Mouse (Mus musculus) liver, embryonic 12.5 days (tissue): ENCODE measurements around the gene Arhgap35. TPM values are rescaled to one million over a fixed set of nuclear protein-coding genes. Genes with fewer than 3 reads are reported as not detected.

Experiments
- ATAC-seq: fragments of 200-750 bp; cut with Nextera tagmentation; 2 replicates; pipeline ENCODE4 v1.8.0; 2017; ENCODE audit warnings: moderate number of reproducible peaks, mild to moderate bottlenecking, moderate library complexity
- H3K27ac ChIP-seq: fragments of 300-500 bp; sonication (generic); 2 replicates; pipeline ENCODE4 v1.5.1; 2016; ENCODE audit warnings: mild to moderate bottlenecking
- H3K27me3 ChIP-seq: fragments of 300-500 bp; sonication (generic); replicated peaks from 2 replicates; pipeline ENCODE4 v1.6.1; 2016; ENCODE audit warnings: mild to moderate bottlenecking, moderate library complexity
- H3K36me3 ChIP-seq: fragments of 300-500 bp; sonication (generic); 2 replicates; pipeline ENCODE4 v1.6.1; 2016; ENCODE audit warnings: mild to moderate bottlenecking, moderate library complexity
- H3K4me1 ChIP-seq: fragments of 300-500 bp; sonication (generic); 2 replicates; pipeline ENCODE4 v1.6.1; 2016
- H3K4me2 ChIP-seq: fragments of 300-500 bp; sonication (generic); 2 replicates; pipeline ENCODE4 v1.6.1; 2016; ENCODE audit warnings: mild to moderate bottlenecking, moderate library complexity
- H3K4me3 ChIP-seq: fragments of 300-500 bp; sonication (generic); 2 replicates; pipeline ENCODE4 v1.5.1; 2016; ENCODE audit warnings: mild to moderate bottlenecking, moderate library complexity
- H3K9ac ChIP-seq: fragments of 300-500 bp; sonication (generic); 2 replicates; pipeline ENCODE4 v1.6.1; 2016; ENCODE audit warnings: mild to moderate bottlenecking, moderate library complexity
- H3K9me3 ChIP-seq: fragments of 300-500 bp; sonication (generic); replicated peaks from 2 replicates; pipeline ENCODE4 v1.6.1; 2016; ENCODE audit warnings: mild to moderate bottlenecking, moderate library complexity
- WGBS: fragments of 180-500 bp; shearing (Covaris S2); methylation state at CpG from one replicate; pipeline ENCODE4 v1.1.7; 2016; ENCODE audit not compliant: insufficient replicate concordance; 5-methylcytosine and 5-hydroxymethylcytosine counted together
- polyA plus RNA-seq: library from polyadenylated mRNA; unstranded; fragments of >200 nt; fragmentation: Nextera tagmentation; extraction: Ambion mirVana; gene quantifications from 2 replicates; pipeline ENCODE4 v1.2.1, GENCODE M21; 2016

Arhgap35 gene
- polyA plus RNA-seq, 1 experiment from 2014 or later: 4.4 TPM

GRCm38 (mm10) chr7:16461151-16461550 lies 153.6 kb downstream of the Arhgap35 start:
- H3K36me3 ChIP-seq: peaks cover 15% of the 10 kb centered on the region
- H3K9me3 ChIP-seq: peaks cover 4% of the 10 kb centered on the region; the same call in 1 of the 2 replicates
- H3K27me3 ChIP-seq: peaks cover 45% of the 10 kb centered on the region
- H3K4me2 ChIP-seq: no peak overlapping the region
- H3K27ac ChIP-seq: no peak overlapping the region
- WGBS: 50% methylated on average over 6 of the region's 6 CpGs
- no peak for ATAC-seq
- no peak overlapping the region for H3K9ac ChIP-seq
- H3K4me3 ChIP-seq: no peak overlapping the region
- H3K4me1 ChIP-seq: no peaks in the 10 kb centered on the region

GRCm38 (mm10) chr7:16460566-16460965 lies 154.2 kb downstream of the Arhgap35 start:
- 43% methylated on average over 13 of the region's 13 CpGs for WGBS
- H3K9ac ChIP-seq: no peak overlapping the region
- ATAC-seq: no peak
- peaks cover 21% of the 10 kb centered on the region for H3K36me3 ChIP-seq
- H3K4me2 ChIP-seq: no peak overlapping the region
- H3K4me1 ChIP-seq: no peaks in the 10 kb centered on the region
- H3K4me3 ChIP-seq: no peak overlapping the region
- H3K27me3 ChIP-seq: peaks cover 42% of the 10 kb centered on the region
- peaks cover 4% of the 10 kb centered on the region; the same call in 1 of the 2 replicates for H3K9me3 ChIP-seq
- no peak overlapping the region for H3K27ac ChIP-seq

- no peak overlapping the region for H3K4me2 ChIP-seq
- whole genome bisulfite sequencing: 81% methylated on average over 5 of the region's 5 CpGs
- peaks cover 4% of the 10 kb centered on the region; the same call in 1 of the 2 replicates for H3K9me3 ChIP-seq
- H3K27ac ChIP-seq: no peak overlapping the region
- H3K4me1 ChIP-seq: peaks cover 24% of the 10 kb centered on the region
- H3K9ac ChIP-seq: no peak overlapping the region
- H3K36me3 ChIP-seq: peaks cover 32% of the 10 kb centered on the region
- no peak overlapping the region for H3K4me3 ChIP-seq
- no peak for ATAC-seq
- peaks cover 17% of the 10 kb centered on the region for H3K27me3 ChIP-seq
Measured at GRCm38 (mm10) chr7:16456289-16456688, 158.5 kb downstream of the Arhgap35 start.

- Histone ChIP-seq H3K9me3 (peaks cover 4% of the 10 kb centered on the region; the same call in 1 of the 2 replicates), H3K27me3 (peaks cover 4% of the 10 kb centered on the region), H3K9ac (no peak overlapping the region), H3K4me3 (no peak overlapping the region), H3K4me2 (no peak overlapping the region), H3K27ac (no peak overlapping the region), H3K4me1 (peaks cover 24% of the 10 kb centered on the region), H3K36me3 (peaks cover 32% of the 10 kb centered on the region)
- ATAC-seq: no peak
- 84% methylated on average over 14 of the region's 14 CpGs for WGBS
Measured at GRCm38 (mm10) chr7:16455016-16455415, 159.8 kb downstream of the Arhgap35 start.

GRCm38 (mm10) chr7:16453118-16453711 lies 161.6 kb downstream of the Arhgap35 start:
- Histone ChIP-seq H3K4me2 (peak overlapping the region; percentile 98), H3K9me3 (0 out of 2 replicates have a peak, but pooled peaks cover under 1% of the 10 kb centered on the region), H3K36me3 (peaks cover 28% of the 10 kb centered on the region), H3K4me1 (peaks cover 24% of the 10 kb centered on the region), H3K27ac (peak overlapping the region; percentile 78), H3K27me3 (no peaks in the 10 kb centered on the region), H3K9ac (peak overlapping the region; percentile 82), H3K4me3 (peak overlapping the region; percentile 79)
- WGBS: 1% methylated on average over 23 of the region's 23 CpGs
- ATAC-seq: peak; percentile 24

GRCm38 (mm10) chr7:16452587-16453073 lies 162.2 kb downstream of the Arhgap35 start, which contains the start of gene Tmem160:
Tmem160 (plus strand) TSS chr7:16452779.
- Histone ChIP-seq H3K4me2 (peak within 1 kb of the TSS; percentile 98), H3K36me3 (peaks cover 26% of the 10 kb centered on the region), H3K4me3 (peak within 1 kb of the TSS; percentile 79), H3K4me1 (peaks cover 24% of the 10 kb centered on the region), H3K27ac (peak within 1 kb of the TSS; percentile 78), H3K9me3 (no peaks in the 10 kb centered on the region), H3K9ac (peak within 1 kb of the TSS; percentile 82), H3K27me3 (no peaks in the 10 kb centered on the region)
- under 1% methylated on average over 30 of the region's 30 CpGs for WGBS
- peak; percentile 99 for ATAC-seq

GRCm38 (mm10) chr7:16451656-16452055 lies 163.1 kb downstream of the Arhgap35 start:
- peaks cover 24% of the 10 kb centered on the region for H3K4me1 ChIP-seq
- H3K4me3 ChIP-seq: no peak overlapping the region
- H3K4me2 ChIP-seq: peak overlapping the region; percentile 98
- ATAC-seq: no peak
- peaks cover 22% of the 10 kb centered on the region for H3K36me3 ChIP-seq
- 0 out of 2 replicates have a peak, but pooled peaks cover 3% of the 10 kb centered on the region for H3K27me3 ChIP-seq
- 68% methylated on average over 6 of the region's 6 CpGs for WGBS
- H3K9ac ChIP-seq: no peak overlapping the region; the same call in 1 of the 2 replicates
- H3K9me3 ChIP-seq: no peaks in the 10 kb centered on the region
- peak overlapping the region; percentile 23; the same call in 1 of the 2 replicates for H3K27ac ChIP-seq

Other genes with a start within 250 kb of the Arhgap35 start
- 182 and 187 TPM in 2 replicates for gene Sae1, start 227.2 kb downstream of the Arhgap35 start, polyA plus RNA-seq
- gene Zc3h4, start 214.1 kb downstream of the Arhgap35 start, polyA plus RNA-seq: 14.5 and 17.6 TPM in 2 replicates
- gene Tmem160, start 162.2 kb downstream of the Arhgap35 start, polyA plus RNA-seq: 43.9 and 48.0 TPM in 2 replicates
- gene Npas1, start 137.3 kb downstream of the Arhgap35 start, polyA plus RNA-seq: 0.33 and 0.36 TPM in 2 replicates
- not detected in 2 replicates for gene Ceacam15, start 60.7 kb upstream of the Arhgap35 start, polyA plus RNA-seq
- not detected in 2 replicates for gene Ceacam9, start 106.9 kb upstream of the Arhgap35 start, polyA plus RNA-seq
- 218 and 230 TPM in 2 replicates for gene Ap2s1, start 123.4 kb upstream of the Arhgap35 start, polyA plus RNA-seq
- 127 and 128 TPM in 2 replicates for gene Slc1a5, start 166.3 kb upstream of the Arhgap35 start, polyA plus RNA-seq
- 61.3 and 63.2 TPM in 2 replicates for gene Strn4, start 200.9 kb upstream of the Arhgap35 start, polyA plus RNA-seq
- 14.9 and 16.0 TPM in 2 replicates for gene Fkrp, start 201.7 kb upstream of the Arhgap35 start, polyA plus RNA-seq
- 4.4 and 4.7 TPM in 2 replicates for gene Prkd2, start 227.9 kb upstream of the Arhgap35 start, polyA plus RNA-seq